Mouse (Mus musculus) neural tube, embryonic 13.5 days (tissue): ENCODE measurements at regions not wholly inside any gene's neighbourhood (a gene's known extent, or its start where the extent isn't known, plus 50 kb on each side); places are given as distances from the start of the nearest gene placed in this dataset.

Experiments used
- ATAC-seq: fragments of 200-750 bp; cut with Nextera tagmentation; 2 replicates; pipeline ENCODE4 v1.8.0; 2017; ENCODE audit warnings: low read depth, mild to moderate bottlenecking, moderate TSS enrichment, moderate library complexity
- H3K27ac ChIP-seq: fragments of 300-500 bp; sonication (generic); replicated peaks from 2 replicates; pipeline ENCODE4 v1.5.1; 2015; ENCODE audit warnings: moderate library complexity, mild to moderate bottlenecking, inconsistent platforms
- H3K27me3 ChIP-seq: fragments of 300-500 bp; sonication (generic); 2 replicates; pipeline ENCODE4 v1.6.1; 2015; ENCODE audit warnings: mild to moderate bottlenecking, inconsistent platforms
- H3K36me3 ChIP-seq: fragments of 300-500 bp; sonication (generic); 2 replicates; pipeline ENCODE4 v1.6.1; 2015; ENCODE audit warnings: mild to moderate bottlenecking, inconsistent platforms
- H3K4me1 ChIP-seq: fragments of 300-500 bp; sonication (generic); replicated peaks from 2 replicates; pipeline ENCODE4 v1.6.1; 2015; ENCODE audit warnings: inconsistent platforms
- H3K4me2 ChIP-seq: fragments of 300-500 bp; sonication (generic); 2 replicates; pipeline ENCODE4 v1.6.1; 2015; ENCODE audit warnings: inconsistent platforms, mild to moderate bottlenecking, moderate library complexity
- H3K4me3 ChIP-seq: fragments of 300-500 bp; sonication (generic); 2 replicates; pipeline ENCODE4 v1.5.1; 2015; ENCODE audit warnings: mild to moderate bottlenecking, inconsistent platforms
- H3K9ac ChIP-seq: fragments of 300-500 bp; sonication (generic); 2 replicates; pipeline ENCODE4 v1.6.1; 2015; ENCODE audit warnings: moderate library complexity, mild to moderate bottlenecking, inconsistent platforms
- H3K9me3 ChIP-seq: fragments of 300-500 bp; sonication (generic); 2 replicates; pipeline ENCODE4 v1.6.1; 2016; ENCODE audit warnings: inconsistent platforms
- WGBS: fragments of 180-500 bp; shearing (Covaris S2); methylation state at CpG from one replicate; pipeline ENCODE4 v1.1.7; 2015; 5-methylcytosine and 5-hydroxymethylcytosine counted together

DNA sequence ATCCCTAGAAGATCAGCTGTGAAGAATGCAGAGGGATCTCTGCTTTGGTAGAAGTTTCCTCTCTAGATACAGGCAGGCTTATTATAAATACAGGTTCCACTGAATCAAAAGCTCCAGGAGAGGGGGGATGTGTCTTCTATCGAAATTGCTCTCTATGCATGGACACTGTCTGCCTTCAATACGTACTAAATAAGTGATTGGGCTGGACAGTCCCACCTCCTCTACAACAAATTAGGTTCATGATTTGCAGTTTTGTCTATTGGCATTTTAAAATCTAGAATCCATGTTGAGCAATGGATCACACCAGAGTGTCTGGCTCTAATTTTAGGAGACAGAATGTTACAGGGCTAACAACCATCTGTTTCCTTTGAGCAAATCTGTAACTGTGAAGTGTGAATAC, 429.9 kb downstream of the Hs3st1 start:
- Histone ChIP-seq H3K4me1 (no peaks in the 10 kb centered on the region), H3K36me3 (no peaks in the 10 kb centered on the region), H3K9ac (no peak overlapping the region), H3K4me3 (no peak overlapping the region), H3K27me3 (no peaks in the 10 kb centered on the region), H3K9me3 (no peaks in the 10 kb centered on the region), H3K4me2 (no peak overlapping the region), H3K27ac (no peak overlapping the region)
- ATAC-seq: no peak
- WGBS: 80% methylated on average over 2 of the region's 2 CpGs

DNA sequence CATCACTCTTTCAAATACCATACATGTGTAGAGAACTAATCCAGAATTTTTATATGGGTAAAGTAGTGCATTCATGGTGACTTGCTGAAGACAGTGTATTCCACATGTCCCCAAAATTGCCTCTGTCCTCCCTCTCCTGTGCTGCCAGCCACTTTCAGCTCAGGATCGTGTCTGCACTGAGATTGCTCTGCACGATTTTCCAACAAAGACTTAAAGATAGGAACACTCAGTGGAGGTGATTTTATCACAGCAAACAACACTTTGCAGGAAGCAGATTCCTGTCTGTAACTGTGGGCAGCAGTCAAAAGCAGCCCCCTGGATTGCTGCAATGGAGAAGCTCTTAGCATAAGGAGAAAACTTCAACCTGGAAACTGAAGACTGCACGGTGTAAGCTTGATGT, 438.8 kb downstream of the Hs3st1 start:
- no peak overlapping the region for H3K9ac ChIP-seq
- H3K4me3 ChIP-seq: no peak overlapping the region
- no peaks in the 10 kb centered on the region for H3K4me1 ChIP-seq
- H3K36me3 ChIP-seq: no peaks in the 10 kb centered on the region
- H3K27ac ChIP-seq: no peak overlapping the region
- H3K4me2 ChIP-seq: no peak overlapping the region
- H3K27me3 ChIP-seq: no peaks in the 10 kb centered on the region
- 87% methylated on average over 3 of the region's 3 CpGs for WGBS
- no peak for ATAC-seq
- H3K9me3 ChIP-seq: no peaks in the 10 kb centered on the region

GRCm38 (mm10) chr5:39311211-39311610, 434.6 kb upstream of the Clnk start:
- no peak overlapping the region for H3K4me3 ChIP-seq
- no peaks in the 10 kb centered on the region for H3K27me3 ChIP-seq
- no peaks in the 10 kb centered on the region for H3K9me3 ChIP-seq
- WGBS: 96% methylated on average over 4 of the region's 4 CpGs
- H3K36me3 ChIP-seq: no peaks in the 10 kb centered on the region
- H3K4me2 ChIP-seq: no peak overlapping the region
- H3K4me1 ChIP-seq: no peaks in the 10 kb centered on the region
- H3K27ac ChIP-seq: no peak overlapping the region
- no peak for ATAC-seq
- no peak overlapping the region for H3K9ac ChIP-seq

- no peak overlapping the region for H3K4me3 ChIP-seq
- no peaks in the 10 kb centered on the region for H3K36me3 ChIP-seq
- no peak overlapping the region for H3K9ac ChIP-seq
- 82% methylated on average over 2 of the region's 2 CpGs for WGBS
- H3K4me1 ChIP-seq: no peaks in the 10 kb centered on the region
- no peak for ATAC-seq
- H3K27ac ChIP-seq: no peak overlapping the region
- no peak overlapping the region for H3K4me2 ChIP-seq
- no peaks in the 10 kb centered on the region for H3K27me3 ChIP-seq
- H3K9me3 ChIP-seq: 0 out of 2 replicates have a peak, but pooled peaks cover 4% of the 10 kb centered on the region
Observed at GRCm38 (mm10) chr5:39305794-39306193, 429.2 kb upstream of the Clnk start.

- Histone ChIP-seq H3K4me3 (no peak overlapping the region), H3K4me1 (peaks cover 5% of the 10 kb centered on the region; the same call in 1 of the 2 replicates), H3K27ac (no peak overlapping the region), H3K36me3 (no peaks in the 10 kb centered on the region), H3K4me2 (no peak overlapping the region), H3K9me3 (no peaks in the 10 kb centered on the region), H3K9ac (no peak overlapping the region), H3K27me3 (no peaks in the 10 kb centered on the region)
- 16% methylated on average over 2 of the region's 2 CpGs for WGBS
- ATAC-seq: no peak
Observed at GRCm38 (mm10) chr5:39292849-39293248, 416.2 kb upstream of the Clnk start.

GRCm38 (mm10) chr5:39281021-39281420, 404.4 kb upstream of the Clnk start:
- no peak overlapping the region for H3K9ac ChIP-seq
- H3K27ac ChIP-seq: no peak overlapping the region
- no peak overlapping the region for H3K4me3 ChIP-seq
- no peak for ATAC-seq
- no peaks in the 10 kb centered on the region for H3K36me3 ChIP-seq
- H3K27me3 ChIP-seq: no peaks in the 10 kb centered on the region
- H3K4me1 ChIP-seq: no peaks in the 10 kb centered on the region
- no peaks in the 10 kb centered on the region for H3K9me3 ChIP-seq
- WGBS: 94% methylated on average over 2 of the region's 2 CpGs
- no peak overlapping the region for H3K4me2 ChIP-seq

DNA sequence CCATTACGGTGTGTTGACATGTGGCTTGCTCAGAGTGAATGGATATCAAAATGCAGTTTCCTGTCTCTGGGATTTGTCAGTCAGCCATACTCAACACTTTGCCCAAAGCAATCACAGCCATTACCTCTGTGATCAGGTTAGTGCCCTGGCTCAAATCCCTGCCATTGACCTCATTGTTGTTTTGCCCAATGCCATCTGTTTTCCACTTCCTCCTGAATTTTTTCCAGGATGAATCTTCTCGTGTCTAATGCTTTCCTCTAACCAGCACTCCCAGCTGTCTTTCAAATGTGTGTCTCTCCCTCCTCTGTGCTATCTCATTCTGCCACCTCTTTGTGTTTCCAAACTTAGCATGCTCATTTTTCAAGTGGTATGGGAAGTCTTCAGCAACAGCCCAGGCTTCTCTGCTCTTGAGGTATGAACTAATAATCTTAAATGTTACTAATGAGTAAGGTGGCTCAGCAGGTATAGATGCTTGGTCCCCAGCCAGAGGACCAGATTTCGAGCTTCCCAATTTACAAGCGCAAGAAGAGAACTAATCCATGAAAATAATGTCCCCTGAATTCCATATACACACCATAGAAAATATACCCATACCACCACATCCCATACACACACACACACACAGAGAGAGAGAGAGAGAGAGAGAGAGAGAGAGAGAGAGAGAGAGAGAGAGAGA, 397.2 kb upstream of the Clnk start:
- Histone ChIP-seq H3K4me1 (no peaks in the 10 kb centered on the region), H3K9ac (no peak overlapping the region), H3K4me3 (no peak overlapping the region), H3K27me3 (no peaks in the 10 kb centered on the region), H3K27ac (no peak overlapping the region), H3K4me2 (no peak overlapping the region), H3K36me3 (no peaks in the 10 kb centered on the region), H3K9me3 (no peaks in the 10 kb centered on the region)
- 85% methylated on average over 4 of the region's 4 CpGs for WGBS
- ATAC-seq: no peak

DNA sequence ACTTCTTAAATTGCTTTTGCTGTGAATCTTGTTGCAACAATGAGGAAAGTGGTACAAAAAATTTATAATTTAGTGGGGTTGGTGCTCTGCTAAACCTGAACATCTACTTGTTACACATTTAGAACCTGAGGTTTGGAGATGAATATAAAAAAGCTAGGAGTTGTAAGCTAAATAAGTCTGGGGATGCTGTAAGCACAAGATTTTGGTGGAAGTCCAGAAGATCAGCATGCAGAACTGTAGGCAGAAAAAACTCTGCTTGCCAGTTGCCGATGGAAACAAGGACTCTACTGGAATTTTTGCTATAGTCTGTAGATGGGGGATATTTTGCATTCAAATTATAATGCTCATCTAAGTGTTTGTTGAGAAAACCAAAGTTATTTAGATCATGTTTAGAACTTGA, 390.5 kb upstream of the Clnk start:
- Histone ChIP-seq H3K4me2 (no peak overlapping the region), H3K27me3 (no peaks in the 10 kb centered on the region), H3K4me3 (no peak overlapping the region), H3K9ac (no peak overlapping the region), H3K9me3 (no peaks in the 10 kb centered on the region), H3K27ac (no peak overlapping the region), H3K4me1 (no peaks in the 10 kb centered on the region), H3K36me3 (no peaks in the 10 kb centered on the region)
- 98% methylated on average over 1 of the region's 1 CpGs for WGBS
- no peak for ATAC-seq

GRCm38 (mm10) chr5:39260721-39261190, 384.1 kb upstream of the Clnk start:
- no peaks in the 10 kb centered on the region for H3K9me3 ChIP-seq
- H3K4me3 ChIP-seq: no peak overlapping the region
- no peaks in the 10 kb centered on the region for H3K27me3 ChIP-seq
- H3K36me3 ChIP-seq: no peaks in the 10 kb centered on the region
- H3K4me2 ChIP-seq: no peak overlapping the region
- H3K9ac ChIP-seq: no peak overlapping the region
- WGBS: 43% methylated on average over 1 of the region's 1 CpGs
- ATAC-seq: peak; percentile 50
- H3K27ac ChIP-seq: no peak overlapping the region
- H3K4me1 ChIP-seq: no peaks in the 10 kb centered on the region

GRCm38 (mm10) chr5:39257745-39258144, 381.1 kb upstream of the Clnk start:
- no peak overlapping the region for H3K9ac ChIP-seq
- H3K9me3 ChIP-seq: no peaks in the 10 kb centered on the region
- H3K27me3 ChIP-seq: no peaks in the 10 kb centered on the region
- H3K4me2 ChIP-seq: no peak overlapping the region
- no peak overlapping the region for H3K4me3 ChIP-seq
- no peak overlapping the region for H3K27ac ChIP-seq
- H3K36me3 ChIP-seq: no peaks in the 10 kb centered on the region
- H3K4me1 ChIP-seq: no peaks in the 10 kb centered on the region
- 90% methylated on average over 2 of the region's 2 CpGs for WGBS
- ATAC-seq: no peak

DNA sequence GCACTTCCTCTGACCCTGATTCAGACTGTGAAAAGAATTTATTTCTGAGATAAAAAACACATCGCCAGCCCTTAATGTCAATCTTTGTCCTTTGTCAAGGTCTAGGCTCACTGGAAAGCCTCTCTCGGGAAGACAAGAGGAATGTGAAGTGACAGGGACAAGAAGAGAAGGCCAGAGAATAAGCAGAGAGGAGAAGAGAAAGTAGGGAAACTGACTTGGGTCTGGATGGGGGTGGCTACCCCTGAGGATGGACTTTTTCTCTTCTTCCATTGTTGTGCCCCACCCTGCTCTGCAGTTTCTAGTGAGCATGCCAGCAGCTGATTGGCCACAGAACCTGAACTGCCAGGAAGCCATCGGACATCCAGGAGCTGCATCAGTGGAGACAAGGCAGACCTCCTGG, 375.6 kb upstream of the Clnk start:
- no peak overlapping the region for H3K27ac ChIP-seq
- H3K36me3 ChIP-seq: no peaks in the 10 kb centered on the region
- no peak for ATAC-seq
- H3K9ac ChIP-seq: no peak overlapping the region
- no peaks in the 10 kb centered on the region for H3K4me1 ChIP-seq
- H3K9me3 ChIP-seq: no peaks in the 10 kb centered on the region
- 57% methylated on average over 3 of the region's 3 CpGs for WGBS
- no peak overlapping the region for H3K4me3 ChIP-seq
- H3K27me3 ChIP-seq: no peaks in the 10 kb centered on the region
- H3K4me2 ChIP-seq: no peak overlapping the region

DNA sequence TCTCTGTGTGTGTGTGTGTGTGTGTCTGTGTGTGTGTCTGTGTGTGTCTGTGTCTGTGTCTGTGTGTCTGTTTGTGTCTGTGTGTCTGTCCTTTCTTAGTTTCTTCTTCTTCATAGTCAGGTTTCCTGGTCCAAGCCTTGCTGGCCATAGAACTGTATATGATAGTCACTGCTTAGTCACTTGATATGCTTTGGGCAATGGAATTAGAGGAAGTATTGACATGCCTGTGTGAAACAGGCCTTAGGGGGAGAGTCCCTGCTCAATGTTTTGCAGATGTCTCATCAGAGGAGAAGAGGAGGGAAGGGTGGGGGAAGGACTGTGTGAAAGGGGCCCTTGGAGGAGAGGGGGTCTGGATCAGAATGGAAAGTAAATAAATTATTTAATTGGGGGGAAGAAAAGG, 374.4 kb upstream of the Clnk start:
- Histone ChIP-seq H3K36me3 (no peaks in the 10 kb centered on the region), H3K4me3 (no peak overlapping the region), H3K27ac (no peak overlapping the region), H3K4me1 (no peaks in the 10 kb centered on the region), H3K27me3 (no peaks in the 10 kb centered on the region), H3K4me2 (no peak overlapping the region), H3K9me3 (no peaks in the 10 kb centered on the region), H3K9ac (no peak overlapping the region)
- ATAC-seq: no peak

DNA sequence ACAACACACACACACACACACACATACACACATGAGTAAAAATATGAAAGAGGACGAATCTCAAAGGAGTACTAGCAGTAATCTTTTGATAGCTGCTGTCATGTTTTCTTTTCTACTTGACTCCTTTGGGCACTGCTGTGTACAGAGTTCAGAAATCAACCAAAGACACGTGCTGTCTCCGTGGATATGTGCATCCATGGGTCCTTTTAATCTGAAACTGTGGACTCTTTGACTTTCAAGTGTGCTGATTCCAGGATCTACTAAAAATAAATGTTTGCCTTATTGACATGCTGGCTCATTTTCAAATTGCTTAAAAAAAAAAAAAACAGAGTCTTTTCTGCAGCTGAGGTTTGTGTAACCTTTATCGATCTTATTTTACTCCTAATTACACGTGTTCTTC, 343.1 kb upstream of the Clnk start:
- H3K4me3 ChIP-seq: no peak overlapping the region
- H3K9ac ChIP-seq: no peak overlapping the region
- 86% methylated on average over 5 of the region's 5 CpGs for WGBS
- no peaks in the 10 kb centered on the region for H3K36me3 ChIP-seq
- ATAC-seq: no peak
- H3K27me3 ChIP-seq: no peaks in the 10 kb centered on the region
- H3K27ac ChIP-seq: no peak overlapping the region
- no peaks in the 10 kb centered on the region for H3K9me3 ChIP-seq
- H3K4me2 ChIP-seq: no peak overlapping the region
- H3K4me1 ChIP-seq: no peaks in the 10 kb centered on the region
